Mouse (Mus musculus) ES-E14 (cell line): ENCODE measurements at regions not wholly inside any gene's neighbourhood (a gene's known extent, or its start where the extent isn't known, plus 50 kb on each side); places are given as distances from the start of the nearest gene placed in this dataset.

Source experiments
- HCFC1 ChIP-seq: IDR thresholded peaks from 2 replicates; pipeline ENCODE4 v1.6.1; 2012; ENCODE audit warnings: low read length, inconsistent platforms, borderline replicate concordance; ENCODE audit not compliant: insufficient read depth
- MAFK ChIP-seq: IDR thresholded peaks from 2 replicates; pipeline ENCODE4 v1.6.1; 2014; ENCODE audit warnings: mild to moderate bottlenecking, low read depth, low read length, inconsistent platforms; ENCODE audit not compliant: insufficient read depth
- ZC3H11A ChIP-seq: IDR thresholded peaks from 2 replicates; pipeline ENCODE4 v1.6.1; 2012; ENCODE audit warnings: low read depth, mild to moderate bottlenecking, inconsistent platforms, low read length, borderline replicate concordance

DNA sequence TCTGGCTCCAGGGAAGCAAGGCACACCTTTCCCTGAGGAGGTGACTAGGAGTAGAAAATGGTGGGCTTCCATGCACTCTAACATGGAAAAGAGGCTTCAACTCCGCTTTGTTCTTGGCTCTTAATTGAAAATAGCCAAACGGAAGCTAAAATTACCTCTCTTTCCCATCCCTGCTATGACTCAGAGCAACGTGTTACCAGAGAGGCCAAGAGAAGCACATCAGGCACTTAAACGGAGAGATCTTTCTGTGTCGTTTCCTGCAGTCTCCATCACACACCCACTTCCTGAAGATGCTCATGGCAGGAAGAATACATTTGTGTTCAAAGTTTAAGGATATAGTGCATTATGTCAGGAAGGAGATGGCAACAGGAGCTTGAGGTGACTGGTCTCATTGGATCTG, 159.3 kb downstream of the Cysltr2 start:
- TF ChIP-seq ZC3H11A (no peak), MAFK (no peak), HCFC1 (no peak)
